Mouse (Mus musculus) WW6 (cell line): ENCODE results near the gene Serpinf2.

Experiments used
- DNase-seq: peaks from one replicate; pipeline ENCODE4 v3.0.0-alpha.2; 2013; ENCODE audit warnings: low read depth, low spot score

Serpinf2 gene

DNA sequence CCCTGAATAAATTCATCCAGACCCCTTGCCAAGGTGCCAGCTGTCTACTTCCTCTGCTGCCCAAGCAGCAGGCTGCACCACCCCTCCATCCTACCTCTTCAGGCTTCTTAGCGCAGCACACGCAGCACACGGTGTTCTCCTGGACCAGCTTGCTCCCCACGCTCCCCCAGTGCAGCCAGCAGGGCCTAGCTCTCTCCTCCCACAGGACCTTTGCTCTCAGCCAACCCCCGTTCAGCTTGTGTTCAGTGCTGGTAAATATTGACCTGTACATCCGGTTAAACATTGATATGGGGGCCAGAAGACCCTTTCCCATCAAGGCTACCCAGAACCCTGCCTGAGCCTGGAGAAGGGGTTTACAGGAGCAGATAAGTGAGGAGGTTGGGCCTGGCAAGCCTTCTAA is at the start of gene Serpinf2:
TSS of gene Serpinf2 (minus strand) at position 229 of the 400 bp plus-strand sequence.
- DNase-seq = no peak

DNA sequence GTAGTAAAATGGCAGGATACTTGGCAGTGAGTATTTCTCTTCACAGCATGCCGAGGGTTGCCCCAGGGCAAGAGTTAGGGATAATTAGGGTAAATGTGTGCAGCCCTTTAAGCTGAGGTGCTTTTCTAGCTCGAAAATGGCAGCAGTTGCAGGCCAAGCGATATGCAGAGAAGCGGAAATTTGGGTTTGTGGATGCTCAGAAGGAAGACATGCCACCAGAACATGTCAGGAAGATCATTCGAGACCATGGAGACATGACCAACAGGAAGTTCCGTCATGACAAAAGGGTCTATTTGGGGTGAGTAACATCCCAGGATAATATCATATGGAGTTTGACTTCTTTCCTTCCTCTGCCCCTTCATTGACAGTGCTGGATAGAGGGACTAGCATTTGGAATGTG is 48.1 kb upstream of the Serpinf2 start:
- DNase-seq = no peak

DNA sequence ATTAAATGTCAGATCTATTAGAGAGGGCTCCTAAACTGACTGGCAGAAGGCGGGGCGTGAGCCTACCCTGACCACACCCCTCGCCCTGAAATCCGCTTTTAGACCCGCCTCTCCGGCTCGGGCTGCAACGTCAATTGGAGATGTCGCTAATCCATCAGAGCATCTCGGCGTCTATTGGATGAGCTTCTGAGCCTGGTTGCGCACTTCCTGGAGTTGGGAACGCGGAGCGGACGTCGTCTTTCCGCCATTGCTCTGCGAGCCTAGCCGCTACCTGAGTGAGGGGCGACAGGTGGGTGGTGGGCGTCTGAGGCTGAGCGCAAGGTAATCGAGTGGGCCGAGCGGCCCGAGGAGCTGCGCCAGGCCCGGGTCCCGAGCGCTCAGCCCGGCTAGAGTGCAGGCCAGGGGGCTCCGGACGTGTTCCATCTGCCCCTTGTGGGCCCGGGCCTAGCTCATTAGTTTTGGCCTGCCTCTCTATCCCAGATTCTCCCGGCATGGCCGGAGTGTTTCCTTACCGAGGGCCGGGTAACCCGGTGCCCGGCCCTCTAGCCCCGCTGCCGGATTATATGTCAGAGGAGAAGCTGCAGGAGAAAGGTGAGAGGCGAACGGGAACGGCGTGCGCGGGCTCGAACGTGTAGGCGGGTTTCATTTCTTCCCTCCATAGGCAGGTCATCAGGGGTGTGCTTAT is 47.4 kb upstream of the Serpinf2 start, which contains the start of gene Prpf8:
TSS of gene Prpf8 (plus strand) at position 216 of the 685 bp plus-strand sequence.
- DNase-seq = peak; percentile 98

- no peak for DNase-seq
These were observed 46.8 kb upstream of the Serpinf2 start for GRCm38 (mm10) chr11:75486192-75486591.

- no peak for DNase-seq
These were observed 34.0 kb upstream of the Serpinf2 start for GRCm38 (mm10) chr11:75473376-75473775.

GRCm38 (mm10) chr11:75472469-75473081 is 33.2 kb upstream of the Serpinf2 start:
- no peak for DNase-seq

GRCm38 (mm10) chr11:75470675-75471074 is 31.3 kb upstream of the Serpinf2 start:
- no peak for DNase-seq

DNA sequence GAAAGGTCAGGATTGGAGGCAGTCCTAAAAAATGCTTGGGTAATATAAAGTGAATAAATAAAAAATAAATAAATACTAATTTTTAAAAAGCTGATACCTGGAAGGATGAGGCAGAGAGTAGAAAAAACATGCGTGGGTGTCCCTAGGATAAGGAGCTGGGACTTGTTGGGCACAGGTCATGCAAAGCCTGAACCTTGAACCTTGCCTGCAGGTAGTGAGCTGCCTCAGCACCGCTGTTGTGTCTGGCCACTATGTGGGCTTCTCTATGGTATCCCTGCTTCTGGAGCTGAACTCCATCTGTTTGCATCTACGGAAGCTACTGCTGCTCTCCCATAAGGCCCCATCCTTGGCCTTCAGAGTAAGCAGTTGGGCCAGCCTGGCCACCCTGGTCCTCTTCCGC is 29.9 kb upstream of the Serpinf2 start:
- DNase-seq = no peak

GRCm38 (mm10) chr11:75468410-75468809 is 29.0 kb upstream of the Serpinf2 start:
- no peak for DNase-seq

- DNase-seq = no peak
These were observed 28.3 kb upstream of the Serpinf2 start for GRCm38 (mm10) chr11:75467512-75468215.

- DNase-seq = no peak
These were observed 27.5 kb upstream of the Serpinf2 start for GRCm38 (mm10) chr11:75466731-75467505.

GRCm38 (mm10) chr11:75465051-75465450 is 25.7 kb upstream of the Serpinf2 start:
- DNase-seq = no peak

DNA sequence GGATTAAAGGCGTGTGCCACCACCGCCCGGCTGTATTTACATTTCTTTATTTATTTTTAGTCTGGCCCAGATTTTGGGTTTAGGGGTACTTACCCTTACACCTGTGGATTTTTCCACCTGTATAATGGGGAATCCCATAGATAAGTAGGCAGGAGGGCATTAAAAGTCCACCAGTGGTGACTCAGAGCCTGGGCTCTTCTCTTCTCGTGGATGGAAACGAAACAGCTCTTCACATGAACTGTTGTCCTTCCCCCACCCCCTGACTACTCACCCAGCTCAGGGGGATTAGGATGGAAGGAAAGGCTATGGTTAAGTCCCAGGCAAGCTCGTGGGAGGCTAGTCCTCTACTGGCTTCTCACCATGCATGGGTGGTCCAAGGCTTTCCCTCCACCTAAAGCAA is 25.0 kb upstream of the Serpinf2 start:
- no peak for DNase-seq

- DNase-seq = no peak
These were observed 24.2 kb upstream of the Serpinf2 start for GRCm38 (mm10) chr11:75463624-75464023.

DNA sequence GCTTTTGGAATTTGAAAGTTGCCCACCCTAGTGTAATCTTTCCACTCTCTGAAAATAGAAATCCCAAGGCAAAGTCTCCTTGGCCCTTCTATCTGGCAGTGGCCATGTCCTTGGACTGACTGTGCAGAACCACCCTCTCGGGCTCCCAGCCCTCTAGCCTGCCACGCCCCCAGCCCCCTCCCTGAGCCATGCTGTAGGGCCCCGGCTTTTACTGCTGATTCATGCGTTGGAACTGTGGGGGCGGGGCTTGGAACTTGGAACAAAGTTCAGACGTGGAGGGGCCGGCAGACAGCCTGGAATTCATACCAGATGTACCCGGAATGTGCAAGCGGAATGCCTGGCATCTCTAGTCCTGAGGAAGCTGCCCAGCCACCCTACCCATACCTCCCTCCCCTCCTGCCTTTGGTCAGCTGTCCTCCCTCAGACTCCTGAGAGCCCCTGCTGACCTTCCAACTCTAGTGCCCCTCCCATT is 23.5 kb upstream of the Serpinf2 start:
- peak; percentile 80 for DNase-seq

GRCm38 (mm10) chr11:75462253-75462783 is 22.9 kb upstream of the Serpinf2 start:
- no peak for DNase-seq

GRCm38 (mm10) chr11:75461743-75462252 is 22.4 kb upstream of the Serpinf2 start:
- no peak for DNase-seq

DNA sequence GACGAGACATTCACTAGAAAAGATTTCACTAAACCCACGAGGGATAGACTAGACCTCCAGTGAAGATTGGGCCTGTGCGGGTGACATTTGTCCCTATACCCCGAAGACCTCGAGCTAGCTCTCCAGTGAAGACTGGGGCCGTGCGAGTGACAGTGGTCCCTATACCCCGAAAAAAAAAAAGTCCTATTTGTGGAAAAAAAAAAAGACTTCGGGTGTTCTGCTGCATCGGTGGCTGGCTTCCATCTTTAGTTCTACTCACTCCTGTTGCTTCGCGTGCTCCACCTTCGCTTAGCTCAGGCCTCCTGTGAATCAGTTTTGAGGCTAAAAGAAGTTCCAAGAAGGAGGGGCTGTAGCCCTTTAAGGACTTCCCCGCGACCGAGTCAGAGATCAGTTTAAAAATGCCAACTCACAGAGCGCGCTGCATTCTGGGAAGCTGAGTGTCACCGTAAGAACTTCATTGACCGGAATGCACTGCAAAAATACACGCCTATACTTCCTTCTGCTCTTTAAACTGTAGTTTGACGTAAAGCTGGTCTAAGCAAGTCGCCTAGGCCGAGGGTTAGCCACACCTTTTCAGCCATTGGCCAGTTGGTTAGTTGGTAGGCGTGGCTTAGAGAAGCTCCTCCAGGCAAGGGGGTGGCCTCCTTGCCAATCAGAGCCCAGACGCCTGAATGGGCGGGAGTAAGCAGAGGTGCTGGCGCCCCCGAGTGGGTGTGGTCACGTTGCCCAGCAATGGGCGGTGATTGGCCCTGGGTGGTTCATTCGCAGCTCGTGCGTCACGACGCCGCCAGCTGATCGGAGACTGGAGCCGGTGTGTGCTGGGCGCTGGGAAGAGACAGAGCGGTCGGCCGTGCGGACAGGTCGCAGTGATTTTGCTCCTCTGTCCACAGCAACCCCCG is 21.7 kb upstream of the Serpinf2 start, which contains the start of gene Tlcd2:
TSS of gene Tlcd2 (plus strand) at position 872 of the 899 bp plus-strand sequence.
- peak; percentile 100 for DNase-seq

DNA sequence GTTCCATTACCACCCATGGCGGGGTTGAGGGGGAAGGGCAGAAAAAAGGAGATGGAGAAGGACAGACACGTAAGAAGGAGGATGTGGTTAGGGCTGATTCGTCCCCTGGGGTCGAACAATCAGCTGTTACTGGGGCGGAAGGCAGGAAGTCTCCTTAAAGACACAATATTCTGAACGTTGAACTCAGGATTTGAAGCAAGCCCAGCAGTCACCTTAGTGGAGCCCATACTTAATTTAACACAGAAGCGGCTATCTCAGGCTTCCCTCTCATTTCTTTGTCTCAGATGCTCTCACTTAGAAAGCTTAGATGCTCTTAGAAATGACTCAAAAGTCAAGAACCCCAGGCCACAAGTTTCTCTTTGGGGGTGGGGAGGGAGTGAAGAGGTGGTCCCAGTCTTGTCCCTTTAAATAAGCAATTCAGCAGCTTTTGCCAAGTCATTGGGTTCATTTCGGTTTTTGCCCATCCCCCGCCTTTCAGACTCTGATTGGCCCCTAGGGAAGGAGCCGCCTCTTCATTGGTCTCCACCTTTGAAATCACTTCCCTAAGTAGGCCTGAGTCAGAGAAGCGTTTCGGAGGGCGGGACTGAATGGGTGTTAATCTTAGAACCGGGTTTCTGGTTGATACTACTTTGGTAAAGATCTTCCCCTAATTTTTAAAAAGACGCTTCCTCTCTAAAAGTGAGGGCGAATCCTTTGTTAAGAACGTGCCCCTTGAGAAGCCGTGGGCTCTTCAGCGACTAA is 20.9 kb upstream of the Serpinf2 start:
- peak; percentile 83 for DNase-seq
